Mouse (Mus musculus): ENCODE measurements around the gene Sgpl1. TPM values are rescaled to one million over a fixed set of nuclear protein-coding genes. Genes with fewer than 3 reads are reported as not detected.

Sgpl1 gene
- polyA plus RNA-seq, 1 experiment: not detected

DNA sequence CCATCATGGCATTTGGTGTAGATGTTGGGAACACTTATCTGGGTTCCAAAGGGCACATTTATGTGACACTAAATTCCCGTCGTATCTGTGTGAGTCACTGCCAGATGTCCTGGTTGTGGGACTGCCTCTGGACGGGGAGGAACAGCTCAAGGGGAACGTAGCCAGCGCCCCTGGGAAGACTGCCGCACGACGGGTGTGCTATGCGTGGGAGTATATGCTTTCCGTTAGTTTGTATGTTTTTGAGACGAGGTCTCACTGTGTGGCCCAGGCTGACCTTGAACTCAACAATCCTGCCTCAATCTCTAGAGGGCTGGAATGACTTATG is 66.6 kb downstream of the Sgpl1 start:
- H3K4me1 ChIP-seq (ENCODE audit: control insufficient read depth, insufficient read depth, low read length): peaks cover 8% of the 10 kb centered on the region
- H3K27ac ChIP-seq (ENCODE audit: insufficient read depth, low read depth, low read length): no peak overlapping the region
- TF ChIP-seq POLR2A (IDR thresholded peaks at IDR 0.05; ENCODE audit: insufficient read depth, low read depth, low read length): no peak
- TF ChIP-seq CTCF (IDR thresholded peaks at IDR 0.05; ENCODE audit: insufficient read depth, low read depth, low read length): no peak
- no peak overlapping the region for H3K4me3 ChIP-seq (ENCODE audit: insufficient read depth, low read depth, low read length)
- 50% methylated on average over 11 of the region's 11 CpGs for WGBS

DNA sequence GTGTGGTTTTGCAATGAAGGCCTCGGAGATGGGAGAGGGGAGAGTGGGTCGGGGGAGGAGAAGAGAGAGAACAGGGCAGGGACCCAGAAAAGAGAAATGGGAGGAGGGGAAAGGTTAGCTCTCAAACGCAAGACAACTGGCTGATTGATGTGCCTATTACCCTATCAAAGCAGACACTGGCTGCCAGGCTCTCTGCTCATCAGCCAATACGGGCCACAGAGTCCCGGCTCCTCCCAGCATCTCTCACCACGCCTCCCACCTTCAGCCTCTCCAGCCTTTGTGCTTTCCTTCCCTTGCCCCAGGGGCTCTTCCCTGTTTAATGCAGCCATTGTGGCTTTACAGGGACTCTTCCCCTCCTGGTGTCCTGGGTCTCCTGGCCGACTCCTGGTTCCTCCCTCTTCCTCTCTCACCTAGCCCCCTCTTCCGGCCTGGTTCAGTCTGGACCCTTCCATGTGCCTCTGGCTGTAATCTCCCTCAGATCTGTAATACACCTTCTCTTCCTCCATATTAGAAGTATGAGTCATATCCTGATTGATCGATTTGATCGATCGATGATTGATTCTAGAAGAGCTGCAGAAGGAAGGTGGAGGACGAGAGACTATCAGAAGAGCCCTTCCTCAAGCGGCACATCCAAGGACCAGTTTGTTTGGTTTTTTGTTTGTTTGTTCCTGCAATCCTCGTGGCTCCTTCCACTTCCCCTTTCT is 67.1 kb downstream of the Sgpl1 start:
- H3K27ac ChIP-seq (ENCODE audit: insufficient read depth, low read depth, low read length): no peak overlapping the region
- 52% methylated on average over 14 of the region's 14 CpGs for WGBS
- no peak overlapping the region for H3K4me3 ChIP-seq (ENCODE audit: insufficient read depth, low read depth, low read length)
- H3K4me1 ChIP-seq (ENCODE audit: control insufficient read depth, insufficient read depth, low read length): peaks cover 8% of the 10 kb centered on the region
- TF ChIP-seq POLR2A (IDR thresholded peaks at IDR 0.05; ENCODE audit: insufficient read depth, low read depth, low read length): no peak
- TF ChIP-seq CTCF (IDR thresholded peaks at IDR 0.05; ENCODE audit: insufficient read depth, low read depth, low read length): no peak

DNA sequence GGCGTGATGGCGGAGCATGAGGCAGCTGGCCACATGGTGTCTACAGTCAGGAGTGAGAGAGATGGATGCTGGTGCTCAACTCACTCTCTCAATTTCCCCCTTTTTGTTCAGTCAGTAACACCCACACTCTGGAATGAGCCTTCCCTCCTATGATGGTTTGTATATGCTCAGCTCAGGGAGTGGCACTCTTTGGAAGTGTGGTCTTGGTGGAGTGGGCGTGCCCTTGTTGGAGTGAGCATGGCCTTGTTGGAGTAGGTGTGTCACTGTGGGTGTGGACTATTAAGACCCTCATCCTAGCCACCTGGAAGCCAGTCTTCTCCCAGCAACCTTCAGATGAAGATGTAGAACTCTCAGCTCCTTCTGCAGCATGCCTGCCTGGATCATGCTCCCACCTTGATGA is 71.9 kb downstream of the Sgpl1 start:
- peaks cover 10% of the 10 kb centered on the region for H3K4me1 ChIP-seq (ENCODE audit: control insufficient read depth, insufficient read depth, low read length)
- H3K27ac ChIP-seq (ENCODE audit: insufficient read depth, low read depth, low read length): no peak overlapping the region
- 94% methylated on average over 3 of the region's 3 CpGs for WGBS
- H3K4me3 ChIP-seq (ENCODE audit: insufficient read depth, low read depth, low read length): no peak overlapping the region
- TF ChIP-seq CTCF (IDR thresholded peaks at IDR 0.05; ENCODE audit: insufficient read depth, low read depth, low read length): no peak
- no peak for TF ChIP-seq POLR2A (IDR thresholded peaks at IDR 0.05; ENCODE audit: insufficient read depth, low read depth, low read length)

DNA sequence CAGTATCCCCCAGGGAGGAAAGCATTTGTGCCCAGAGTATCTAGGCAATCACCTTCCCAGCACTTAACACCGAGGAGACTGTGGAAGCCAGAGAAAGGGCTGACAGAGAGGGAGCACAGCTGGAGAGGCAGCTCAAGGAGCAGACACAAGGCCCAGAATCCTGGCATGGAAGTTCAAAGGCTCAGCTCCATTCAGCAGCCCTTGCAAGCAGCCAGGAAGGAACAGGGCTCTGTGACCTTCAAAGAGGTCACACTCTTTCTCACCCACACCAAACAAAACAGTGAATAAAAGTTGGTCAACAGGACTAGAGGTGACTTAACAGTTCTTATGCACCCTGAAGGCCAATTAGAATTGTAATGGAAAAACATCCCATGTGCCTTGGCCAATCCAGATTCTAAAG is 72.9 kb downstream of the Sgpl1 start:
- TF ChIP-seq POLR2A (IDR thresholded peaks at IDR 0.05; ENCODE audit: insufficient read depth, low read depth, low read length) (no peak), CTCF (IDR thresholded peaks at IDR 0.05; ENCODE audit: insufficient read depth, low read depth, low read length) (no peak)
- H3K4me3 ChIP-seq (ENCODE audit: insufficient read depth, low read depth, low read length): no peak overlapping the region
- WGBS: 22% methylated on average over 1 of the region's 1 CpGs
- no peak overlapping the region for H3K27ac ChIP-seq (ENCODE audit: insufficient read depth, low read depth, low read length)
- peaks cover 5% of the 10 kb centered on the region; the same call in 1 of the 2 replicates for H3K4me1 ChIP-seq (ENCODE audit: control insufficient read depth, insufficient read depth, low read length)

DNA sequence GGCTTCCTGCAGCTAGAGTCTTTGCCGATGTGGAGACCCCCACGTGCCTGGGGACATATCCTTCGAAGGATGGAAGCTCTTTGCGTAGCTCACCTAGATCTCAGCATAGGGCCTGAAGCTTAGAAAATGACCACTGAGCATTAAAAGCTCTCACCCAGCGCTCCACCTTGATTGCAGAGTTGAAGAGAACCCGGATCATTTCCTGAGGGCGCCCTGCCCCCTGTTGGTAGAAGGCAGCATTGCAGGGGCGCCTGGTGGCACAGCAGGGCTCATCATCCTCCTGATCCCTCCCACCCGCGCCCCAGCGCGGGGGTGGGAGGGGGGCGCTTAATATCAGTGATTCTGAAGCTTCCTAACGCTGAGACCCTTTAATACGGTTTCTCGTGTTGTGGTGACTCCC is 75.2 kb downstream of the Sgpl1 start:
- Histone ChIP-seq H3K4me3 (ENCODE audit: insufficient read depth, low read depth, low read length) (no peak overlapping the region), H3K27ac (ENCODE audit: insufficient read depth, low read depth, low read length) (no peak overlapping the region), H3K4me1 (ENCODE audit: control insufficient read depth, insufficient read depth, low read length) (peaks cover 21% of the 10 kb centered on the region)
- WGBS: 15% methylated on average over 16 of the region's 16 CpGs
- TF ChIP-seq CTCF (IDR thresholded peaks at IDR 0.05; ENCODE audit: insufficient read depth, low read depth, low read length) (peak; percentile 94), POLR2A (IDR thresholded peaks at IDR 0.05; ENCODE audit: insufficient read depth, low read depth, low read length) (no peak)

DNA sequence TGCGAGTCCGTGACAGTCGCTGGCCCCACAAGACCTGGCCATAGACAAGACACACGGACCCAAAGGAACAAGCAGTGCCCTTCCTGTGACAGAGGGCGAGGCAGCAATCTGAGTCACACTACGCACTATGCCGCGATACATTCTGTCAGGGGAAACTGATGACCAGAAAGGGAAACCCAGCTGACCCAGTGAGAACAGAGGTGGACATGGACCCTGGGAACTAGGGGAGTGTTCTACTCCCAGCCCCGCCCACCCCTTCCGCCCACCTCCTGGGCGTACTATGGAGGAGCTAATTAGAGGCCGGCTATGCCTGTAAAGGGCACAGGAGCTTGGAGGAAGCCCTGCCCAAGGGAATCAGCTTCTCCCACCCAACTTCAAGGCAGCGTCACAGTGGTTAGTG is 78.3 kb downstream of the Sgpl1 start:
- no peak for TF ChIP-seq CTCF (IDR thresholded peaks at IDR 0.05; ENCODE audit: insufficient read depth, low read depth, low read length)
- no peak for TF ChIP-seq POLR2A (IDR thresholded peaks at IDR 0.05; ENCODE audit: insufficient read depth, low read depth, low read length)
- no peak overlapping the region for H3K27ac ChIP-seq (ENCODE audit: insufficient read depth, low read depth, low read length)
- H3K4me1 ChIP-seq (ENCODE audit: control insufficient read depth, insufficient read depth, low read length): peaks cover 21% of the 10 kb centered on the region
- WGBS: 28% methylated on average over 13 of the region's 13 CpGs
- no peak overlapping the region for H3K4me3 ChIP-seq (ENCODE audit: insufficient read depth, low read depth, low read length)

DNA sequence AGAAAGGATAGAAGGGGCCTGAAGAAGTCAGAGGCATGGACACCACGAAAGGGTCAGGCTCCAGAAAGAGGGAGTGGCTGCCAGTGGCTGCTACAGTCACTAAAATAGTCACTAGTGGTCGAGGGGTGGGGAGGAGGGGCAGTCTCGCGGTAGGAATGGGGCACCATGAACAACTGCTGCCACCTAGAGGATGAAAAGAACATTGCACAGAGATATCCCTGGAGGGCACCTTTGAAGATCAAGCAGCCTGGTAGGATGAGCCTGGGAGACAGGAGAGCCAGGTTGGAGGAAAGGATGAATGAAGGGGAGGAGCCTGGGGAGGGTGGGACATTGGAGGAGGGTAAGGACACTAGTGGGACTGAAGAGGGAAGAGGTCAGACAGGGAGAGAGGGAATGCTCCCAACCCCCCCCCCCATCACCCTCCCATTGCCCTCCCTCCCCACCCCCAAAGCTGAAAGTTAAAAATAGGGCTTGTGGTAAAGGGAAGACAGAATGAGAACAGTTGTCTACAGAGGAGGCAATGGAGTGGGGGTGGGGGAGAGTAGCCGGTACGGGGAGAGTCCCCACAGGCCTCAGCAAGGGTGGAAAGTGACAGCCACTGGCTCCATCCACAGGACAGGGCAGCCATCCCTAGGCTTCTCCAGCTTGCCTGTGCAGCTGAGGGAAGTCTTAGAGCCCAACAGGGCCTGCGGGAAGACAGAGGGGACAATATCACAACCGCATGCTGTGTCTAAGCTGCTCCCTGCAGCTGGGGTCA is 78.9 kb downstream of the Sgpl1 start:
- Histone ChIP-seq H3K4me3 (ENCODE audit: insufficient read depth, low read depth, low read length) (no peak overlapping the region), H3K4me1 (ENCODE audit: control insufficient read depth, insufficient read depth, low read length) (peaks cover 21% of the 10 kb centered on the region), H3K27ac (ENCODE audit: insufficient read depth, low read depth, low read length) (no peak overlapping the region)
- WGBS: 14% methylated on average over 8 of the region's 8 CpGs
- TF ChIP-seq POLR2A (IDR thresholded peaks at IDR 0.05; ENCODE audit: insufficient read depth, low read depth, low read length): no peak
- peak; percentile 69 for TF ChIP-seq CTCF (IDR thresholded peaks at IDR 0.05; ENCODE audit: insufficient read depth, low read depth, low read length)

DNA sequence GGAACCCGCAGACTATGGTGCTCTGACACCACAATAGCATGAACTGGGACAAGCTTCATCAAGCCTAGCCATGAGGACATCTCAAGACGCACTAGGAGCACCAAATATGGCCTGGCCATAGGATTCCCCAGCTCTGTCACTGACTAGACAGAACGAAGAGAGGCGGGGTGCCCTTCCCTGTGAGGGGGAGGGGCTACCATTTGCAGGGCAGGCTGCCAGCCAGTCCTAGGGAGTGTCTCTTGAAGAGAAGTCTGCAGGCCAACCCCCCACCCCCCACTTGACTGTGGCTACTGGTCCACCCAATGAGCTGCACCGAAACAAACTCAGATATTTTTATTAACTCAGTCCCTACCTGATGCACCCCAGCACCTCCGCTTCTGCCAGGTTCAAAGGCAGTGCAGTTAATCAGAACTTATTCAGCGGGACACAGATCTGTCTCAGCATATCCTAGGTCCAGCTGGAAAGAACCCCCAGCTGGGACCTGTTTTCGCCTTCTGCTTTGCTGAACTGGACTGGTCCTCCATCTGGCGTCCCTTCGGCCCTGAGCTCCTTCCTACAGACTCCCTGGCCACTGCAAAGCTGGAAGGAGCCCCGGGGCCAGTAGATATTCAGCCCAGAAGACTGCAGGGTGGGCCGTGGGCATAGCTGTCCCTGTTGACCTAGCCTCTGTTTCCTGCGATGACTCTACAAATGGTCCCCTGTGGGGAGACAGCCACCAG is 82.1 kb downstream of the Sgpl1 start:
- no peak overlapping the region for H3K27ac ChIP-seq (ENCODE audit: insufficient read depth, low read depth, low read length)
- TF ChIP-seq CTCF (IDR thresholded peaks at IDR 0.05; ENCODE audit: insufficient read depth, low read depth, low read length): no peak
- no peak for TF ChIP-seq POLR2A (IDR thresholded peaks at IDR 0.05; ENCODE audit: insufficient read depth, low read depth, low read length)
- H3K4me3 ChIP-seq (ENCODE audit: insufficient read depth, low read depth, low read length): no peak overlapping the region
- WGBS: 79% methylated on average over 13 of the region's 13 CpGs
- H3K4me1 ChIP-seq (ENCODE audit: control insufficient read depth, insufficient read depth, low read length): peaks cover 17% of the 10 kb centered on the region

DNA sequence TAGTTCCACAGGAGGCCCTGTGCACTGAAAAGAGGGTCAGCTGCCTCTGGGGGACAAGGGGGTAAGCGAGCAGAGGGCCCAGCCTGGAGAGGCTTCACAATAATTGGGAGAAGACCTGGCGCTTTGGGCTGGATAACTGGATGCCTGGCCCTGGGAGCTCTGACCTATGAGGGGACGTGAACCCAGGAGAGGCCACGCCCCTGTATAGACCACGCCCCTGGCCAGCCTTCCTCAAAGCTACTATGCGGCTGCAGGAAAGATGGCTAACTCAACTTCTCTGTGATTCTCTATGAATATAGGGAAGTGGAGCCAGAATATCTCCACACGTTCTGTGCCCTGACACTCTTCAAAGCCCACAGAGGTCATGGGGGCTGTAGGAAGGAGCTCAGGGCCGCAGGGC is 82.9 kb downstream of the Sgpl1 start:
- WGBS: 54% methylated on average over 8 of the region's 8 CpGs
- Histone ChIP-seq H3K27ac (ENCODE audit: insufficient read depth, low read depth, low read length) (no peak overlapping the region), H3K4me3 (ENCODE audit: insufficient read depth, low read depth, low read length) (no peak overlapping the region), H3K4me1 (ENCODE audit: control insufficient read depth, insufficient read depth, low read length) (peaks cover 20% of the 10 kb centered on the region)
- TF ChIP-seq POLR2A (IDR thresholded peaks at IDR 0.05; ENCODE audit: insufficient read depth, low read depth, low read length): no peak
- no peak for TF ChIP-seq CTCF (IDR thresholded peaks at IDR 0.05; ENCODE audit: insufficient read depth, low read depth, low read length)
